Mouse (Mus musculus): ENCODE data around the gene Fanci.

DNA sequence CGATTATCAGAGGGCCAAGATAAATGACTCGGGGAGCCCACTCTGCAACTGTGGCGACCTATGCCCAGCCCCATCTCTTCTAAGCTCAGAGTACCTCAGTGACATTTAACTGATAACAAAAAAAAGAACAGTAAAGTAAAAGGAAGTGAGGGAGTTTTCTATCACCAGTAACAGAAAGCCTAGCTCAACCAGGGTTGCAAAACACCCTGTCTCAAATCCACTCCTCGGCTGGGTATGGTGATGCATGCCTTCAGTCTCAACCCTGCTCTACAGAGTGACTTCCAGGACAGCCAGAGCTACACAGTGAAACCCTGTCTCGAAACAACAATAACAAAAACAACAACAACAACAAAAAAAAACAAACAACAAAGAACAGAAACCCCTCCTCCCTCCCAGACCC lies 78.0 kb downstream of the Fanci start:
- no peak for TF ChIP-seq POLR2A (IDR thresholded peaks at IDR 0.05; ENCODE audit: low read depth, low read length)
- no peak for TF ChIP-seq EP300 (IDR thresholded peaks at IDR 0.05; ENCODE audit: low read length)
- TF ChIP-seq CTCF (conservative IDR thresholded peaks at IDR 0.05 in 1 of 2, IDR thresholded peaks at IDR 0.05 in 1 of 2; ENCODE audit: low read depth in 2 of 2, low read length in 2 of 2), result no peak
- TF ChIP-seq KAT2A (IDR thresholded peaks at IDR 0.05; ENCODE audit: insufficient replicate concordance, low read length), result no peak
- TF ChIP-seq MAX (IDR thresholded peaks at IDR 0.05; ENCODE audit: low read length), result no peak
